In the genomic region with DNA sequence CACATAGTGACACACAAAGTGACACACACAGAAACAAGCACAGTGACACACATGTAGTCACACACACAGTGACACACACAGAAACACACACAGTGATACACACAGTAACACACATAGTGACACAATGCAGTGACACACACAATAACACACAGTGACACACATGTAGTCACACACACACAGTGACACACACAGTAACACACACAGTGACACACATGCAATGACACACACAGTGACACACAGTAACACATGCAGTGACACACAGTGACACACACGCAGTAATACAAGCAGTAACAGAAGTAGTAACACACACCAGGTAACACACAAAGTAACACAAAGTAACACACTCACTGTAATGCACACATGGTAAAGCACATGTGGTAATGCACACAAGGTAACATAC, we compare ENCODE assay signal across 18 mouse cellular contexts. TPM values are rescaled to one million over a fixed set of nuclear protein-coding genes. Genes with fewer than 3 reads are reported as not detected.
"Had no signal": no experiment of that assay in that cellular context is flagged by ENCODE, and none has a peak within 500 bp of the region (broad histone marks: within the 10 kb centered on the region; RNA-seq: fewer than 3 reads in every experiment).

No protein-coding gene starts in this region.

- H3K27me3 ChIP-seq: neural tube, embryonic 15.5 days; stomach, embryonic 15.5 days had no signal

- H3K4me3 ChIP-seq: neural tube, embryonic 15.5 days; stomach, embryonic 15.5 days had no signal

- H3K4me1 ChIP-seq: neural tube, embryonic 15.5 days; stomach, embryonic 15.5 days had no signal

- H3K9me3 ChIP-seq: stomach, embryonic 15.5 days had no signal

- H3K27ac ChIP-seq: neural tube, embryonic 15.5 days; stomach, embryonic 15.5 days; stomach, postnatal 0 days had no signal

- H3K9ac ChIP-seq: neural tube, embryonic 15.5 days; stomach, embryonic 15.5 days had no signal

- H3K36me3 ChIP-seq: stomach, embryonic 15.5 days had no signal

- DNase-seq: retina, postnatal 1 day; right cerebral cortex, adult 18-20 months; right cerebral cortex, postnatal 14 days; right cerebral cortex, postnatal 25 days; right cerebral cortex, postnatal 4 days; spleen, adult 18-20 months; thymus, adult 18-20 months; thymus, adult 2 months; thymus, postnatal 14 days; thymus, postnatal 25 days; thymus, postnatal 36 days; thymus, postnatal 4 days had no signal

- H3K4me2 ChIP-seq: neural tube, embryonic 15.5 days; stomach, embryonic 15.5 days had no signal

RNA-seq across cellular contexts. Expression of a gene that starts 33.7 kb away (rescaled TPM):
- polyA plus RNA-seq: neural tube, embryonic 14.5 days; stomach, embryonic 14.5 days; testis, adult 2 months had no signal
